Mouse (Mus musculus): ENCODE results near the gene Eml1. TPM values are rescaled to one million over a fixed set of nuclear protein-coding genes. Genes with fewer than 3 reads are reported as not detected.

The Eml1 gene
- polyA plus RNA-seq (2017; shearing (Covaris generic)), result not detected

DNA sequence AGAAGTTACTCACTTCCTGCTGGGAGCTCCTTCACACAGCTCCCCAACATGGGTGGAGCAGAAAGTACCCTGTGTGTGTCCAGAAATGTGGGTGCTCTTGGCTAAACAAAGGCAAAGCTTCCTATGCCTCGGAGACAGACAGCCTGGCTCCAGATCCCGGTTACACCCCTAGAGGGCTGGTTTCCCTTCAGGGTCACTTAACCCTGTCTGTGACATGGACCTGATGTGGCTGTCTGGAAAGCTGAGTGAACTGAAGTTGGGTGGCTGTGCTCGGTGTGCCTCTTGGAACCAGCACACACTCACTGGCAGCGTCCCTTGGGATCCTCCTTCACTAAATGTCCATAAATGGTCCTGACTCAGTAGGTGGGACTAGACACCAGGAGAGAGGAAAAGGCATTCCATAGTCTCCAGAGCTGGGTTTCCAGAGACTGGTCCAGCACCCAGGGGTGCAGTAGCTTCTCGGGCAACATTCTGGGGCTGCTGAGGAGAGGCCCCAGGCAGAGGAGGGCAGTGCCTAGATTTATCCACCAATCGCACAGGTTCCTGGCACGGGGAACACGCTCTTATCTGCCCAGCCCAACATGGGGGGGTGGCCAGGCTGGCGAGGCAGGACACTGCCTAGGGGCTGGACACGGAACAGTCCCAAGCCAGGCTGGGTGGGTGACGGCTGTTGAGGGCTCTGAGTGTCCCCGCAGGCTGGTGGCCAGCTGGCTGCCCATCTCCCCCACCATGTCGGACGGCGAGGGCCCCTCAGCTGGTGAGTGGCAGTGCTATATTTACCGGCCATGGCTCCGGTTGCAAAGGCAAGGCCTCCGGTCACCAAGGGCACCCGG, at the start of gene Eml1:
TSS of gene Eml1 (plus strand) at position 362 of the 833 bp plus-strand sequence.

DNA sequence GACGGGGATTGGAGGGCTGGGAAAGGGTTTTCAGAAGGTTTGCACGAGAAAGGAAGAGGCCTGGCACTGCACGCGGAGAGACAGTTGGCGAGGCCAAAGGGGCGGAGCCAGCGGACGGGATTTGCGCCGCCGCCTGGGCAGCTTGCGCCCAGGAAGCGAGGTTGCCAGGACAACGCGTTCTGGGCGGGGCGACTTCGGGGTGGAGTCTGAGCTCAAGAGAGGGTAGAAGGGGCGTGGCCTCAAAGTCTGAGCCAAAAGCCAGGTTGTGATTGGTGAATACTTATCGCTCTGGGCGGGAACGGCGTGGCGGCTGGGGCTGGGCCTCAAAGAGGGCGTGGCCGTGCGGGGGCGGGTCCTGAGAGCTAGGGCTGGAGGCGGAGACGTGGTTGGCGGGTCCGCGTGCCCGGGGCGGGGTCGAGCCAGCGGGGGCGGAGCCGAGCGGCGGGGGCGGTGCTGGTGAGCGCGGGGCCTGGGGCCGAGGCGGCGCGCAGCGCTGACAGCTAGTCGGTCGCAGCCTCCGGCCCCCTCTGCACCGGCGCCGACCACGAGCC, 36.8 kb upstream of the Eml1 start, which contains the start of gene Cyp46a1:
TSS of gene Cyp46a1 (plus strand) at position 487 of the 551 bp plus-strand sequence.

GRCm38 (mm10) chr12:108554120-108554841, 183.5 kb downstream of the Eml1 start, which contains the start of gene Evl:
Gene Evl (plus strand): TSS chr12:108554720.

Other genes with a start within 250 kb of the Eml1 start
- 111 TPM for gene Setd3, start 191.6 kb upstream of the Eml1 start, polyA plus RNA-seq (2017; shearing (Covaris generic))
- gene Ccnk, start 191.4 kb upstream of the Eml1 start, polyA plus RNA-seq (2017; shearing (Covaris generic)), result 4.5 TPM
- 0.26 TPM for gene Ccdc85c, start 95.5 kb upstream of the Eml1 start, polyA plus RNA-seq (2017; shearing (Covaris generic))
- gene Hhipl1, start 64.7 kb upstream of the Eml1 start, polyA plus RNA-seq (2017; shearing (Covaris generic)), result not detected
- gene Cyp46a1, start 36.6 kb upstream of the Eml1 start, polyA plus RNA-seq (2017; shearing (Covaris generic)), result not detected
- 562 TPM for gene Evl, start 183.8 kb downstream of the Eml1 start, polyA plus RNA-seq (2017; shearing (Covaris generic))